Mouse (Mus musculus): ENCODE data around the gene Ifna7.

The Ifna7 gene

GRCm38 (mm10) chr4:88840058-88840457 lies 24.0 kb downstream of the Ifna7 start:
- no peak for DNase-seq (ENCODE audit: low spot score)

- DNase-seq (ENCODE audit: low spot score): no peak
Measured at GRCm38 (mm10) chr4:88841438-88841911, 25.4 kb downstream of the Ifna7 start, which contains the start of gene Ifna4. Gene Ifna4, plus strand, starts transcription at chr4:88841861.

GRCm38 (mm10) chr4:88845334-88845733 lies 29.3 kb downstream of the Ifna7 start:
- DNase-seq (ENCODE audit: low spot score): no peak

GRCm38 (mm10) chr4:88849698-88850097 lies 33.7 kb downstream of the Ifna7 start, which contains the start of gene Ifna1:
Gene Ifna1, plus strand, starts transcription at chr4:88850087.
- no peak for DNase-seq (ENCODE audit: low spot score)

GRCm38 (mm10) chr4:88851026-88851763 lies 35.2 kb downstream of the Ifna7 start:
- DNase-seq (ENCODE audit: low spot score): no peak

- DNase-seq (ENCODE audit: low spot score): no peak
Measured at GRCm38 (mm10) chr4:88859214-88859613, 43.2 kb downstream of the Ifna7 start.

- DNase-seq (ENCODE audit: low spot score): no peak
Measured at GRCm38 (mm10) chr4:88863309-88863708, 47.3 kb downstream of the Ifna7 start.

GRCm38 (mm10) chr4:88864599-88864998 lies 48.6 kb downstream of the Ifna7 start:
- no peak for DNase-seq (ENCODE audit: low spot score)

GRCm38 (mm10) chr4:88865011-88865569 lies 49.1 kb downstream of the Ifna7 start:
- DNase-seq (ENCODE audit: low spot score): no peak
